Comparison of ENCODE assay signal across 13 mouse cellular contexts in the genomic region with DNA sequence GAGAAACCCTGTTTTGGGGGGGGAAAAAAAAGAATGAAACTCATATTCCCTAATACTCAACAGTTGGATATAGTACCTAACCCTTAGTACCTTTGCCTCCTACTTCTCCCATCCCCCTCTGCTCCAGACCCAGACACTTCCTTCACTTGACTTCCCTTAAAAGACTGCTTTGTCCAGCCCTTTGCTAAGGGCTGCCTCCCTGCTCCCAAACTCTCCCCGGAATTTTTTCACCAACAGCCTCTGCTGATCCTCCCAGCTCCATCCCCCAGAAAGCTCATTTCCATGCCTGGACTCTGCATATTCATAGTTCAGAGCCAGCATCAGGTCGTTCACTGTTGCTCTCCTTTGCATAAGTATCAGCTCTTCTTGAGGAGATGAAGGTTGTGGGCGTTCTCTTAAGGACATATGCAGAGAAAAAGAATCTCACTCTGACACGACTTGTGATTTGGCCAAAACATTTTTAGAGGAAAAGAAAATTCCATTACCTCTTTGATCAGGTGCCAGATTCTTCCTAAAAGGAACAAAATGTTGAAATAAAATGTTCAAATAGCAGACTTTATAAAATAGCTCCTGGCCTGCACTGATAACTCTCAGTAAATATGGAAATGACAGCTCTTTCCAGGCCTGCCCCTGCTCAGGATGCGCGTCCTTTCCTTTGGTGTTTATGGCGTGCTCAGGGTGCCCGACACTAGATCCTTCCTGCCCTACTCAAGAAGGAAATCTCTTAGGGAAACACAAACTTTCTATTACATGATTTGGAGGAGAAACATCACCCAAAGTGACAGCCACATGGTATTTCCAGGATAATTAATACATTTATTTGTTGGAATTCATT.
A peak's percentile ranks its signal among the peaks of the same experiment; 100 is the strongest.
DNase-seq lines count a peak whose midpoint lies in the region; ATAC-seq and TF ChIP-seq lines count a peak whose summit lies in the region.
"Had no signal": no experiment of that assay in that cellular context is flagged by ENCODE, and none has a peak within 500 bp of the region (broad histone marks: within the 10 kb centered on the region; RNA-seq: fewer than 3 reads in every experiment).

No protein-coding gene starts in this region.

- TF ChIP-seq CTCF in layer of hippocampus, adult 2 months (conservative IDR thresholded peaks at IDR 0.05), result no peak

- intact Hi-C loops in left cerebral cortex, postnatal 14 days (cut with DNase I), result no loop called here

- no peak overlapping the region for H3K9ac ChIP-seq in lung, embryonic 16.5 days (ENCODE audit: low read length)
- H3K9ac ChIP-seq in neural tube, embryonic 15.5 days (replicated peaks), result no peak overlapping the region
- H3K9ac ChIP-seq: hindbrain, embryonic 14.5 days; liver, embryonic 14.5 days had no signal

- no peak for ATAC-seq in lung, embryonic 16.5 days (ENCODE audit: low read depth)
- ATAC-seq in neural tube, embryonic 15.5 days (ENCODE audit: low FRiP score), result no peak

- 32% methylated on average over 8 of the region's 8 CpGs for WGBS in lung, embryonic 16.5 days
- 61% methylated on average over 8 of the region's 8 CpGs for WGBS in neural tube, embryonic 15.5 days

- peak; percentile 29 for DNase-seq in adrenal gland, adult 2 months
- DNase-seq in adrenal gland, adult 18-20 months (ENCODE audit: low spot score in 2 of 2), result no peak
- DNase-seq in layer of hippocampus, adult 2 months (ENCODE audit: low spot score in 2 of 2), result no peak
- DNase-seq in layer of hippocampus, adult 18-20 months (ENCODE audit: low spot score in 2 of 2), result no peak
- DNase-seq in brain, adult 2 months (ENCODE audit: low read depth, low spot score), result peak; percentile 79
- no peak for DNase-seq in left cerebral cortex, postnatal 14 days (ENCODE audit: low spot score in 2 of 2)
- DNase-seq: cerebellum, postnatal 25 days; gastrocnemius, postnatal 10 days had no signal

- H3K4me2 ChIP-seq in lung, embryonic 16.5 days (ENCODE audit: low read depth, low read length), result no peak overlapping the region
- no peak overlapping the region for H3K4me2 ChIP-seq in neural tube, embryonic 15.5 days
- H3K4me2 ChIP-seq: hindbrain, embryonic 14.5 days had no signal

- H3K27me3 ChIP-seq in lung, embryonic 16.5 days (ENCODE audit: control insufficient read depth, insufficient read depth, low read depth, low read length), result no peaks in the 10 kb centered on the region
- no peaks in the 10 kb centered on the region for H3K27me3 ChIP-seq in neural tube, embryonic 15.5 days (replicated peaks)

- no peaks in the 10 kb centered on the region for H3K9me3 ChIP-seq in lung, embryonic 16.5 days (ENCODE audit: control insufficient read depth, low read length)
- H3K9me3 ChIP-seq in neural tube, embryonic 15.5 days (replicated peaks), result no peaks in the 10 kb centered on the region
- H3K9me3 ChIP-seq: G1E had no signal

- no peaks in the 10 kb centered on the region for H3K36me3 ChIP-seq in lung, embryonic 16.5 days (ENCODE audit: control insufficient read depth, insufficient read depth, low read length)
- no peaks in the 10 kb centered on the region for H3K36me3 ChIP-seq in neural tube, embryonic 15.5 days
- H3K36me3 ChIP-seq: G1E had no signal

- peaks cover 17% of the 10 kb centered on the region for H3K4me1 ChIP-seq in lung, embryonic 16.5 days (replicated peaks; ENCODE audit: control insufficient read depth, insufficient read depth, low read length)
- H3K4me1 ChIP-seq in neural tube, embryonic 15.5 days, result peaks cover 22% of the 10 kb centered on the region

- no peak overlapping the region for H3K4me3 ChIP-seq in layer of hippocampus, adult 2 months
- no peak overlapping the region for H3K4me3 ChIP-seq in lung, embryonic 16.5 days (ENCODE audit: low read length)
- no peak overlapping the region for H3K4me3 ChIP-seq in neural tube, embryonic 15.5 days (replicated peaks)

- H3K27ac ChIP-seq in layer of hippocampus, adult 2 months, result peak overlapping the region; percentile 58
- H3K27ac ChIP-seq in lung, embryonic 16.5 days (ENCODE audit: low read length), result peak overlapping the region; percentile 28
- H3K27ac ChIP-seq in neural tube, embryonic 15.5 days (replicated peaks), result no peak overlapping the region; the same call in 1 of the 2 replicates
- H3K27ac ChIP-seq: hindbrain, embryonic 14.5 days; liver, embryonic 14.5 days had no signal

Comparison
In these comparisons a context has a peak if more than half of its experiments do, and no peak if none do; other contexts are left out.
1. DNase-seq: peak in adrenal gland, adult 2 months (single experiment) and brain, adult 2 months (single experiment); none in adrenal gland, adult 18-20 months (0 of 2), layer of hippocampus, adult 2 months (0 of 2), layer of hippocampus, adult 18-20 months (0 of 2) and left cerebral cortex, postnatal 14 days (0 of 2).